Mouse (Mus musculus) frontal cortex, postnatal 25 days (tissue): ENCODE data around the gene Dlk1.
"Not testable (repeated sequence)": the region's sequence is repeated elsewhere in the genome, so short reads cannot be mapped to it uniquely, and the experiment has no call there.

ENCODE experiments used
- DNase-seq, 2 experiments: peaks; one replicate each; pipeline ENCODE4 v3.0.0; 2022; ENCODE audit warnings: low spot score in 2 of 2

The Dlk1 gene

DNA sequence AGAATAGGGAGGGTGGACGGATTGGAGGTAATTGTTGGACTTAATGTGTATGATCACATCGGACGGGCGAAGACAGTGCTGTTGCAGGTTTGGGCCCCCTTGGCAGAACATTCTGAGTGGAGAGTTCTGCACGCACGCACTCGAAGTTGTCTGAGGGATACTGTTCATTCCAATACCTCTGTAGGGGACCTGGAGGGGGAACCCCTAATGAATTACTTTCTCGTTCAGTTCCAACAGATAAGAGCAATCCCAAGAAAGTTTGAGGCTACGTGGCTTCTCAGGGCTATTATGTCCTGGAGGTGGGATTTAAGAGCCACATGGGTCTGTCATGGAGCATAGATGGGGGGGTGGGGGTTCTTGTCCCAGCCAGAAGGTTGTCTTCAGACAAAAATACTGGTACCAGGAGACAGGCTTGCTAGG is 21.6 kb downstream of the Dlk1 start:
- no peak for DNase-seq

DNA sequence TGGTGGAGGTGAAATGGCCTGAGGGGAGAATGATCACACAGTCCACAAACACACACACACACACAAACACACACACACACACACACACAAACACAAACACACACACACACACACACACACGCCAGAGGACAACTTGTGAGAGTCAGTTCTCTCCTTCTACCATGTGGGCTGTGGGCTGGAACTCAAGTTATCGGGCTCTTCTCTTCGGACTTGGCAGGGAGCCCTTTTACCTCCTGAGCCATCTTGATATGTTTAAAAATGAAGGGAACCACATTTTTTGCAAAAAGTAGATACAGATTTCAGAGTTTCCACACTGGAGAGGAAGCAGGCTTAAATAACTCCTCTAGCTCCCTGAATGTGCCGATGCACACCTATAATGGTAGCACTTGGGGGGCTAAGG is 22.9 kb downstream of the Dlk1 start:
- no peak for DNase-seq

DNA sequence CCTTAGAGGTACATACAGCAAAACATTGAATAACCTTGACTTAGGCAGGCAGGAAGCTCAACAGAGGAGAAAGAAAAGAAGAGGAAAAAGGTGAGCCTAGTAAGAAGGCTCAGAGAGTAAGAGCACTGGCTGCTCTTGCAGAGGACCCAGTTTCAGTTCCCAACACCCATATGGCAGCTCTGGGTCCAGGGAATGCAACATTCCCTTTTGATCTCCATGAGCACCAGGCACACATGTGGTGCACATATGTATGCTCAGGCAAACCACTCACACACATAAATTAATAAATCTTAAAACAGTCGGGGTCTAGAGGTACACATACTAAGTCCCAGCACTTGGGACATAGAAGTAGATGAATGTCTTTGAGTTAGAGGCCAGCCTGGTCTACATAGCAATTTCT is 33.9 kb downstream of the Dlk1 start:
- DNase-seq, result not testable (repeated sequence)

DNA sequence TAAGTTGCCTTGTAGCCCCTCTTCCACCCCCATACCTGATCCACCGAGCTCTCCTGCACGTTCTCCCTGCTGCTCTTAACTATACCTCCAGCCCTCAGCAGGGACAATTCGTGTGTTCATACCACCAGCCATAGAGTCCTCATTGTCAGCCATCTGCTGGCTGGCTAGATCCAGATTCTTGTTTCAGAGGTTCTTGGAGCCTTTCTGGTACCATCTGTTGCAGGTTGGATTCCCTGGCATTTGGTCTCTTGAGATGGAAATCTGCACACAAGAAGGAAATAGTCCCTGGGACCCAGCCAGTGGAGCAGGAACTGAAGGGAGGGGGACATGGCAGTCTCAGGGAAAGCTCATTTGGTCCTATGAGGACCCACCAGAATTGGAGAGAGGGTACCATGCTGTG is 39.1 kb downstream of the Dlk1 start:
- DNase-seq, result no peak

DNA sequence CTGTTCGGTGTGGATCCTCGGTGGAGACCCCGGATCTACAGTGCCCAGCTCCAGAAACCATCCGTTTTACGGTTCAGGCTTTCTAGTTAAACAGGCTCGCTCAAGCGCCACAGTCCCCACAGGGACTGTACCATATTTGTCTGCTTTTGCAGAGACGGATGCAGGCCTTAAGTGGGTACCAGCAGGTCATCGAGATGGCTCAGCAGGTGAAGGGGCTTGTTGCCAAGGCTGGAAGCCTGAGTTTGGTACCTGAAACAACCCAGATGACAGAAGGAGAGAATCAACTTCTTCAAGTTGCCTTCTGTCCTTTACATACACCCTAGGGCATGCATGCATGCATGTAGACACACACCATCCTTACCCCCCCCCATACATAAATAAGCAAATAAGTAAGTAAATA is 40.8 kb downstream of the Dlk1 start:
- no peak for DNase-seq

DNA sequence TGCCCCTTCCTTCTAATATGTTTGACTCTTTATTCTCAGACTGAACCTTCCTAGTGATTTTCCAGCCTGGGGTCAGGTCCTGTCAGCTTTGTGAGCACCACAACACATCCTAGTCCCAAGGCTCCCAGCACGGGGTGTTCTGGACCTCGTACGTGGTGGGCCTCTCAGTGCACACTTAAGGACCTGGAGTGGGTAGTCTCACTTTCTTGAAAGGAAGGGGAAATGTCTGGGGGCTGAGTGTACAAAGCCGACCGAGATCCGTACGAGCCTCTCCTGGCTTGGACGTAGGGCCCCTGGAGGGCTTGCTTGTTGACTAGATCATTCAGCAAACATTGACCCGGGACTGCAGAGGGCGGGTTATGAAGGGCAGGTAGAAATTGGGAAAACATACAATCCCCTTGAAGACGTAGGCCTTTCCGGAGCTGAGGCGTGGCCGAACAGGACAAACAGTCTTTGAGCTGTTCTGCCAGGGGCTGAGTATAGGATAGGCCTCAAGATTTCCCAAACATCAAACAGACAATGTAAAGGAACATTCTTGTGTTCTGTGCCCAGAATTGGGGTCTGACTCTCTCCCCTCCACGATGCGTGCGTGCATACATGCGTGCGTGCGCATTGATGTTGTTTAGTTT is 42.5 kb downstream of the Dlk1 start:
- no peak for DNase-seq

DNA sequence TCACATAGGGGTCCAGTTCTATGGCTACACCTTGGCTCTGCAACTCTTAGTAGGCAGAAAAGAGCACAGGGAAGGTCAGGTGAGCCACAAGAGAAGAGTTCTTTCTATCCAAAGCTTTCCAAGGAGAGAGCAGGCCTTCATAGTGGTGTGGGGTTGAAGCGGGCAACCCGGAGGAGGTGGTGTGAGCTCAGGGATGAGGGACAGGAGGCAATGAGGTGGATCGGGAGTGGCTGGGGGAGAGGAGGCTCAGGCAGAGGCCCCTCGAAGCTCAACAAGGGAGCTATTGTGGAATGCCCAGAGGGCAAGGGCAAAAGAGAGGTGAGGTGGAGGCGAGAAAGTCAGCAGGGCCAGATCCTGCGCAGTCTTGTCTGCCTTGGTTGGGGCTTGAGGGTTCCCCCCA is 43.8 kb downstream of the Dlk1 start:
- no peak for DNase-seq

DNA sequence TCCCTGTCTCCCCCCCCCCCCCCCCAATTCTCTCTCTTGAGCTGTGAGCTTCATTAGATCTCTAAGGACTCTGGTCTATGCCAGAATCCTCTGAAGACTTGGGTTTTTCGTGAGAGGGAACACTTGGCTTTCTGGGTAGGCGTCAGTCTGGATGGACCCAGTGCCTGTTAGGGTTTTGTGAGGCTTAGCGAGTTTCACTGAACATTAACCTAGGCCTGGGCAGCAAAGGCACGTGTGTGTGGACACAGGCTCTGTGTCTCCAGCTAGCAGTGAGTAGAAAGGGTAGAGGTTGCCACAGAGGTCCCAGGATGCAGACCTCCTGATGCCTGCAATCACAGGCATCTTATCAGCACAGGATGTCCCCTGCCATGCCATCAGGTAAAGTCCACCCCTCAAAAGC is 48.4 kb downstream of the Dlk1 start:
- no peak for DNase-seq

DNA sequence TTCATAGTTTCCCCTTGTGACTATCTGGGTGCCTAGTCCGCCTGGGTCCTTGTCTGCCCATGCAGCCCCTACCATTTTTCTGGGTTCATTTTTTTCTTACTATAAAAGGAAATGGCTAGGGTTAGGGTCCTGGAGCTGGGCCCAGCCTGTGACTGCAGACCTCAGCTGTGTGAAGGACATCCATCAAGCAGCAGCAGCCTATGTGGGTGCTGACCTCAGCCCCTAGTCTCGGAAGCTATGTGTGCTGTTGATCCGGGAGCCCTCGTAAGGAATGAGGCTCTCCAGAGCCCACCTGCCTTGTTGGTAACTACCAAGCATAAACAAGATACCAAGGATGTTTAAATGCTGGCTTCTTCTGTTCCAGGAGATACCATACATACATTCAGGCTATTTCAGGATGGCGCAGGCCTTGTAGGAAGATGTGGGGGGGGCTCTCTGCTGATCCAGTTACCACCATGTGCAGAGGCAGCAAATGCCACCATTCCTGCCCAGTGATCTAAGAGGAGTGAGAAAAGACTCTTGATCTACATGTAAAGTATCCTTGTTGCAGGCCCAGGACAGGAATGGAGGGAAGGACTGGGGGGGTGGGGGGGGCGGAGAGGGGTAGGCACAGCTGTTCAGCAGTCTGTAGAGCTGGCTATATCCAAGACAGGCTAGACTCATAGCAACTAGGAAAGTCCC is 49.9 kb downstream of the Dlk1 start:
- DNase-seq, result no peak

DNA sequence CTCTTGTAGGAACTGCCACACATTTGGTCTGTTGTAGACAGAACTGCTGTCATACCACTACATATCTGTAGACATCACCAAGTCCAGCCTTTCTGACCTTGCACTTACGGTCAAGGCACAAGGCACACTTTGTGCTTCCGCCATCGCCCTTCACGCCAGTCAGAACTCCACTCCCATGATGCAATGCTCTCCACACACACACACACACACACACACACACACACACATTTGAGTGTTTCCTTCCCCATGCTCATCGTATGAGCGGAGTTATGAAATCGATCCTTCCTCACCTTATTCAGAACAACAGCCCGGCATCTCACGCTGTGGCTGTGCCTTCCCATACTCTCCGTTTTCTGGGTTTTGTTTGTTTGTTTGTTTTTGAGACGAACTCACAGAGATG is 55.1 kb downstream of the Dlk1 start:
- no peak for DNase-seq

DNA sequence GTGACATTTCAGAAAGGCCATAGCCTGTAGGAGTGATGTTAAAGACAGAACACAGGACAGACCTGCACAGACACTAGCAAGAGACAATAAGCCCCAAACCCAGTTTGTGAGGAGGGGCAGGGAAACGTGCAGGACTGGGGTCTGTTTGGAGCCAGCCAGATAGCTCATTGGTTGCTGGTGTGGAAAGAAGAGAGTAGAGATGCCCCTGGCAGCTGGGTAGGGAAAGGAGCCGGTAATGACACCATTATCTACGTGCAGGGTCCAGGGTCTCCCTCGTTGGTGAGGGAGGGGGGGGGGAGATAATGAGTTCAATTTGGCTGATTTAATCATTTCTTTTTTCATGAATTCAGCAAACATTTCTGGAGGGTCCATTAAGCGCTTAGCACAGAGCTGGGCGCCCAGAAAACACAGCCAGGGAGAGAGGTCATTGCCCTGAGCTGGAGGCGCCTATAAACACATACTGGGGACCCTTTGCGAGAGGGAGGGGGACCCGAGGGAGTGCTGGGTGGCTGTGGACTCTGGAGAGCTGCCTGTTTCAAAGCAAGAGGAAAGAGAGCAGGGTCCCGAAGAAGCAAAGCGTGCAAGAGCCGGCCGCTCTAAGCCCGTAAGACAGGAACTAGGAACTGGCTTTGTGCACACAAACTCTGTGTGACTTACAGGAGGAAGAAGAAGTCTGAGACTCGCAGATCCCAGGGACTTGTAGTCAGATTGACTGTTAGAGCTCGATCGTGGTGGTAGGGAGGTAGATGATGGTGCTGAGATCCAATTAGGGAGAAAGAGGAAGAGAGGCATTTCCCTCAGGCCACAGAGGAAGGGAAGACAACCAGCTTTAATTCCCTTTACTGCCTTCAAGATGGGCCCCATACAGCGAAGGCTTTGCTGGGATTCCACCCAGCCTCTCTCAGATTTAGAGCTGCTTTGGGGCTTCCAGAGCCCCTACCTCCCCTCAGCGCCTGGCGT is 56.2 kb downstream of the Dlk1 start:
- no peak for DNase-seq

DNA sequence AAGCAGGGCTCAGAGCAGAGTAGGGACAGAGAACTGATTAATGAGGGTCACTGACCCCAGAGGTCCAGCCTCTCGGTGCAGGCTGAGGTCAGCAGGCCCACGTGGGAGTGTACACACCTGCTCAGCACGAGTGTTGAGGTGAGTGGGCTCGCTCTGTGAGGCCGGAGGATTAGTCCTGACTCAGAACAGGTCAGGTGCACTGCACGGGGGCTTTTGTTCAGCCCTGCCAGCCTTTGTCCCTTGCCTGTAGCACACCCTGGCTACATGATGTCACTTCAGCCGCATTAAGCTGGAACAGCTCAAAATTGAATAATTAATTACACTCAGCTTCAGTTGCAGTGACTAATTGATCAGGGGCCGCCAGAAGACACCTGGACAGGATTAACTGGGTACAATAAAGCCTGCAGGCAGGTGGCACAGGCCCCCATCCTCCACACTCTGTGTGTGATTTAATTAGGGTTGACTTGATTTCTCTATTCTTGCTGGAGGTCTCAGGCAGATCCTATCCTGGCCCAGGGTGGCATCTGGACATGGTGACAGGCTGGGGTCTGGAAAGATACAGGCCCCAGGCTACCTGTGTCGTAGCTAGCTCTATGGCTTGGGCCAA is 57.0 kb downstream of the Dlk1 start:
- no peak for DNase-seq

DNA sequence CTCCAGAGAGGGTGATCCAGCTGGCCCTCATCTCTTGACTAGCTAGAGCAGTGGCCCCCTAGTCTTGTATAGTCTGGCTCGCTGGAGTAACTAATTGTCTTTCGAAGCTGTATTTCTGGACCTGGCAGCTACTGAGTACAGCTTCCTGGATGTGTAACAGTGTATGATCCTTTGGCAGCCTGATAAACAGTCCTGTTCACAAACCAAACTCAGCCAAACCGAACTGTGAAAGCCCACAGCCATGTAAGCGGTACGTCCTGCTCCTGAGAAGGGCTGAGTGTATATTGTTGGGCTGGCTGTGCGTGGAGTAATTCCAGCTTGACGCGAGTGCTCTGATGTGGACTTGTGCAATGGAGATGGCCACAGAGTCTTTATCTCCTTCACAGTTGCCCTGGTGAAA is 57.6 kb downstream of the Dlk1 start:
- DNase-seq, result no peak

DNA sequence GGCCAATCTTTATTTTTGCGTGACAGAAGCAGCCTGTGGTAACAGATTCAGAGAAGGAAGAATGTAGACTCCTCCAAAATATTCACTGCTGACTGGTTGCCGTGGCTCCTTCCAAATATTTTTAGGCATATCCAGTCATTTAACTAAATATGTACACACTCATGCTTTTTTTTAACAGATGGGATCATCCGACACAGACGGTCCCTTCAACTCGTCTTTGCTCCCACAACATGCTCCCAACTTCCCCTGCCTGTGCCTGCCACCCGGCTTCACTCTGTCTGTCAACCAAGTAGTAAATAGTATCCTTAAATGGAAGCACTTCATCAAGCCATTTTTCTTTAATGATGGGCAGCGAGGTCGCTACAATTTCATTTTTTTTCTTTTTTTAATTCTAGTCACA is 58.8 kb downstream of the Dlk1 start:
- no peak for DNase-seq

DNA sequence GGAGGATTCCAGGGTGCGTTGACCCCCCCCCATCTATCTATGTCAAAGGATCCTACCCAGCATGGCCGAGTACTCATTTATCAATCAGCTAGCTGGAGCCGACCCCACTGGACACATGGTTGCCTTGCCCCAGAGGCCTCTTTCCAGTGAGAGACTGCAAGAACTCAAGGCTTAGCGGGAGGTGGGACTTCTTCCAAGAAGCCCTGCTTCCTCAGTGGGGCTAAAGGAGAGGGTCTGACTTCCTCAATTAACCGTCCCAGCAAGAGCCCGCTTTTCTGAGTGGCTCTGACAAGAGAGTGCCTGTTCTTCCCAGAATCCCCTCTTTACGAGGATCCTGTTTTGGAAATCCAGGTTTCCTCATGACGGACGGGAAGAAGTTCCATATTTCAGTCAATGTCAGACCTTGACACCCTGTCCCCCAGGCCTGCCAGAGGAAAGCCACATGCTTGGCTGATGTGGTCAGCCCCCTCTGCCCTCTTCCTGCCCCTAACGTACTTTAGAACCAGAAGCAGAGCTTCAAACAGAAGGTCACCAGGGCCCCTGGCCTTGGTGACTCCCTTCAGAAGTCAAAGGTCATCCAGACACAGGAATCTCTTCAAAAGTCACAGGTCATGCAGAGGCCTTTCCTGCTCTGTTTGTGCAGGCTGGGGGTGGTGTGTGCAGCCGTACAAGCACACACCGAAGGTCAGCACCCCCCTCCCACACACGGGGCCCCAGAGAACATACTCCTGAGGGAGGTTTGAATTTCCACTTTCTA is 59.7 kb downstream of the Dlk1 start:
- DNase-seq, result no peak
